Comparison of ENCODE assay signal across 24 mouse cellular contexts in genomic region chr5:24047821-24048220, GRCm38 (mm10). TPM values are rescaled to one million over a fixed set of nuclear protein-coding genes. Genes with fewer than 3 reads are reported as not detected.
A peak's percentile ranks its signal among the peaks of the same experiment; 100 is the strongest.
DNase-seq lines count a peak whose midpoint lies in the region; ATAC-seq and TF ChIP-seq lines count a peak whose summit lies in the region.
"Had no signal": no experiment of that assay in that cellular context is flagged by ENCODE, and none has a peak within 500 bp of the region (broad histone marks: within the 10 kb centered on the region; RNA-seq: fewer than 3 reads in every experiment).

No protein-coding gene starts in this region.

- H3K27ac ChIP-seq in heart, embryonic 15.5 days, result peak overlapping the region; percentile 82
- peak overlapping the region; percentile 50 for H3K27ac ChIP-seq in stomach, postnatal 0 days (replicated peaks)
- H3K27ac ChIP-seq in forebrain, embryonic 10.5 days, result no peak overlapping the region
- H3K27ac ChIP-seq: forebrain, embryonic 12.5 days; kidney, embryonic 15.5 days; liver, embryonic 12.5 days; macrophage had no signal

- no peak for TF ChIP-seq EP300 in stomach, postnatal 0 days (optimal IDR thresholded peaks at IDR 0.05)

- peaks cover 27% of the 10 kb centered on the region for H3K4me1 ChIP-seq in heart, embryonic 15.5 days (replicated peaks)
- no peaks in the 10 kb centered on the region for H3K4me1 ChIP-seq in stomach, postnatal 0 days (replicated peaks; ENCODE audit: control insufficient read depth, insufficient read depth)
- 0 out of 2 replicates have a peak, but pooled peaks cover 3% of the 10 kb centered on the region for H3K4me1 ChIP-seq in forebrain, embryonic 10.5 days
- H3K4me1 ChIP-seq: forebrain, embryonic 12.5 days had no signal

- no peak overlapping the region for H3K4me3 ChIP-seq in heart, embryonic 15.5 days
- H3K4me3 ChIP-seq in stomach, postnatal 0 days (ENCODE audit: low read depth, low read length), result no peak overlapping the region
- no peak overlapping the region for H3K4me3 ChIP-seq in forebrain, embryonic 10.5 days
- H3K4me3 ChIP-seq: embryonic facial prominence, embryonic 15.5 days; forebrain, embryonic 12.5 days; kidney, embryonic 15.5 days; liver, embryonic 12.5 days had no signal

- no peak overlapping the region for H3K9ac ChIP-seq in heart, embryonic 15.5 days
- no peak overlapping the region for H3K9ac ChIP-seq in stomach, postnatal 0 days (ENCODE audit: low read length)
- H3K9ac ChIP-seq: embryonic facial prominence, embryonic 15.5 days; forebrain, embryonic 12.5 days; kidney, embryonic 15.5 days; liver, embryonic 12.5 days had no signal

- no peak for TF ChIP-seq CTCF in stomach, postnatal 0 days (IDR thresholded peaks at IDR 0.05; ENCODE audit: low read depth)

- no peak for DNase-seq in frontal cortex, postnatal 25 days (ENCODE audit: low spot score in 2 of 2)
- peak; percentile 5 for DNase-seq in testis, postnatal 10 days (ENCODE audit: low spot score)
- DNase-seq in testis, postnatal 14 days (ENCODE audit: low spot score), result no peak
- DNase-seq in stomach, postnatal 0 days (ENCODE audit: low spot score), result no peak
- DNase-seq in right cerebral cortex, postnatal 36 days (ENCODE audit: low spot score in 2 of 2), result no peak
- DNase-seq in forebrain, embryonic 10.5 days (ENCODE audit: extremely low spot score, low spot score), result no peak
- DNase-seq: adrenal gland, adult 2 months; cerebellum, adult 9-11 months; gastrocnemius, postnatal 36 days; kidney, postnatal 4 days; lung, adult 2 months; retina, postnatal 1 day; thymus, adult 2 months had no signal

- no peaks in the 10 kb centered on the region for H3K36me3 ChIP-seq in heart, embryonic 15.5 days
- no peaks in the 10 kb centered on the region for H3K36me3 ChIP-seq in stomach, postnatal 0 days (ENCODE audit: control insufficient read depth, insufficient read depth, low read length)
- no peaks in the 10 kb centered on the region for H3K36me3 ChIP-seq in forebrain, embryonic 10.5 days (replicated peaks)
- H3K36me3 ChIP-seq: embryonic facial prominence, embryonic 15.5 days; forebrain, embryonic 12.5 days; kidney, embryonic 15.5 days; liver, embryonic 12.5 days had no signal

- no peaks in the 10 kb centered on the region for H3K27me3 ChIP-seq in heart, embryonic 15.5 days
- H3K27me3 ChIP-seq in stomach, postnatal 0 days (ENCODE audit: control insufficient read depth, insufficient read depth, low read length), result no peaks in the 10 kb centered on the region
- no peaks in the 10 kb centered on the region for H3K27me3 ChIP-seq in forebrain, embryonic 10.5 days (ENCODE audit: poor library complexity, severe bottlenecking)
- H3K27me3 ChIP-seq: CH12.LX; embryonic facial prominence, embryonic 15.5 days; kidney, embryonic 15.5 days had no signal

- H3K4me2 ChIP-seq in heart, embryonic 15.5 days, result no peak overlapping the region
- no peak overlapping the region for H3K4me2 ChIP-seq in stomach, postnatal 0 days (replicated peaks; ENCODE audit: low read depth)
- H3K4me2 ChIP-seq: embryonic facial prominence, embryonic 15.5 days; forebrain, embryonic 12.5 days; kidney, embryonic 15.5 days; liver, embryonic 12.5 days; midbrain, embryonic 11.5 days had no signal

- peak; percentile 38; the same call in 1 of the 2 replicates for ATAC-seq in frontal cortex, adult (ENCODE audit: low TSS enrichment)
- ATAC-seq in heart, embryonic 15.5 days (replicated peaks; ENCODE audit: insufficient number of reproducible peaks, insufficient read depth, low FRiP score, low read depth), result no peak
- peak; percentile 66 for ATAC-seq in stomach, postnatal 0 days (ENCODE audit: low FRiP score, low TSS enrichment)
- ATAC-seq: hindbrain, embryonic 16.5 days; intestine, embryonic 16.5 days; liver, embryonic 12.5 days had no signal

- WGBS in heart, embryonic 15.5 days, result 27% methylated on average over 1 of the region's 1 CpGs
- WGBS in stomach, postnatal 0 days, result 33% methylated on average over 1 of the region's 1 CpGs
- 38% methylated on average over 1 of the region's 1 CpGs for WGBS in forebrain, embryonic 10.5 days

- no peaks in the 10 kb centered on the region for H3K9me3 ChIP-seq in heart, embryonic 15.5 days (replicated peaks)
- no peaks in the 10 kb centered on the region for H3K9me3 ChIP-seq in stomach, postnatal 0 days (ENCODE audit: control insufficient read depth, low read length)
- no peaks in the 10 kb centered on the region for H3K9me3 ChIP-seq in forebrain, embryonic 10.5 days
- H3K9me3 ChIP-seq: embryonic facial prominence, embryonic 15.5 days; forebrain, embryonic 12.5 days; kidney, embryonic 15.5 days; liver, embryonic 12.5 days had no signal

RNA-seq across cellular contexts. Expression of gene Fam126a, which starts 17.3 kb away (rescaled TPM):
- polyA plus RNA-seq in heart, embryonic 15.5 days (2015; fragmentation: Nextera tagmentation; extraction: Ambion mirVana), result 33.9 and 34.5 TPM in 2 replicates
- 4.9 and 5.0 TPM in 2 replicates for polyA plus RNA-seq in stomach, postnatal 0 days (2015; fragmentation: Nextera tagmentation; extraction: Ambion mirVana)
- 28.1 and 29.0 TPM in 2 replicates for polyA plus RNA-seq in forebrain, embryonic 10.5 days (2016; fragmentation: Nextera tagmentation; extraction: Ambion mirVana)

RNA-seq across cellular contexts. Expression of gene Klhl7, which starts 52.6 kb away (rescaled TPM):
- 43.3 and 44.8 TPM in 2 replicates for polyA plus RNA-seq in heart, embryonic 15.5 days (2015; fragmentation: Nextera tagmentation; extraction: Ambion mirVana)
- 23.4 and 23.6 TPM in 2 replicates for polyA plus RNA-seq in stomach, postnatal 0 days (2015; fragmentation: Nextera tagmentation; extraction: Ambion mirVana)
- polyA plus RNA-seq in forebrain, embryonic 10.5 days (2016; fragmentation: Nextera tagmentation; extraction: Ambion mirVana), result 87.1 and 88.5 TPM in 2 replicates
